Mouse (Mus musculus): ENCODE measurements around the gene Parva.
A peak's percentile ranks its signal among the peaks of the same experiment; 100 is the strongest.

Parva gene

GRCm38 (mm10) chr7:112423438-112423837 lies 3.9 kb upstream of the Parva start:
- no peak for DNase-seq (ENCODE audit: low read depth)

GRCm38 (mm10) chr7:112426811-112427210 lies 494 bp upstream of the Parva start:
- DNase-seq (ENCODE audit: low read depth) = no peak

- DNase-seq (ENCODE audit: low read depth) = no peak
Measured at GRCm38 (mm10) chr7:112428158-112428535, 842 bp downstream of the Parva start.

- no peak for DNase-seq (ENCODE audit: low read depth)
Measured at GRCm38 (mm10) chr7:112439846-112440245, 12.5 kb downstream of the Parva start.

GRCm38 (mm10) chr7:112444152-112444984 lies 17.1 kb downstream of the Parva start:
- no peak for DNase-seq (ENCODE audit: low read depth)

GRCm38 (mm10) chr7:112444985-112445367 lies 17.7 kb downstream of the Parva start:
- no peak for DNase-seq (ENCODE audit: low read depth)

GRCm38 (mm10) chr7:112446498-112446897 lies 19.2 kb downstream of the Parva start:
- DNase-seq (ENCODE audit: low read depth) = no peak

GRCm38 (mm10) chr7:112449954-112450700 lies 22.8 kb downstream of the Parva start:
- DNase-seq (ENCODE audit: low read depth) = no peak

GRCm38 (mm10) chr7:112452471-112452870 lies 25.2 kb downstream of the Parva start:
- no peak for DNase-seq (ENCODE audit: low read depth)

GRCm38 (mm10) chr7:112453805-112454214 lies 26.5 kb downstream of the Parva start:
- no peak for DNase-seq (ENCODE audit: low read depth)

- no peak for DNase-seq (ENCODE audit: low read depth)
Measured at GRCm38 (mm10) chr7:112454380-112454779, 27.1 kb downstream of the Parva start.

GRCm38 (mm10) chr7:112454951-112455350 lies 27.6 kb downstream of the Parva start:
- no peak for DNase-seq (ENCODE audit: low read depth)

- DNase-seq (ENCODE audit: low read depth) = no peak
Measured at GRCm38 (mm10) chr7:112455566-112456110, 28.3 kb downstream of the Parva start.

GRCm38 (mm10) chr7:112457373-112457772 lies 30.1 kb downstream of the Parva start:
- DNase-seq (ENCODE audit: low read depth) = no peak

- no peak for DNase-seq (ENCODE audit: low read depth)
Measured at GRCm38 (mm10) chr7:112457920-112458319, 30.6 kb downstream of the Parva start.

- no peak for DNase-seq (ENCODE audit: low read depth)
Measured at GRCm38 (mm10) chr7:112458440-112458839, 31.1 kb downstream of the Parva start.

GRCm38 (mm10) chr7:112463074-112463473 lies 35.8 kb downstream of the Parva start:
- no peak for DNase-seq (ENCODE audit: low read depth)

- no peak for DNase-seq (ENCODE audit: low read depth)
Measured at GRCm38 (mm10) chr7:112465920-112466319, 38.6 kb downstream of the Parva start.

- no peak for DNase-seq (ENCODE audit: low read depth)
Measured at GRCm38 (mm10) chr7:112466786-112467185, 39.5 kb downstream of the Parva start.

- DNase-seq (ENCODE audit: low read depth) = no peak
Measured at GRCm38 (mm10) chr7:112467687-112468111, 40.4 kb downstream of the Parva start.

GRCm38 (mm10) chr7:112469817-112470216 lies 42.5 kb downstream of the Parva start:
- peak; percentile 26 for DNase-seq (ENCODE audit: low read depth)

GRCm38 (mm10) chr7:112471316-112471715 lies 44.0 kb downstream of the Parva start:
- DNase-seq (ENCODE audit: low read depth) = no peak
